Mouse (Mus musculus): ENCODE measurements around the gene Gjb5.

DNA sequence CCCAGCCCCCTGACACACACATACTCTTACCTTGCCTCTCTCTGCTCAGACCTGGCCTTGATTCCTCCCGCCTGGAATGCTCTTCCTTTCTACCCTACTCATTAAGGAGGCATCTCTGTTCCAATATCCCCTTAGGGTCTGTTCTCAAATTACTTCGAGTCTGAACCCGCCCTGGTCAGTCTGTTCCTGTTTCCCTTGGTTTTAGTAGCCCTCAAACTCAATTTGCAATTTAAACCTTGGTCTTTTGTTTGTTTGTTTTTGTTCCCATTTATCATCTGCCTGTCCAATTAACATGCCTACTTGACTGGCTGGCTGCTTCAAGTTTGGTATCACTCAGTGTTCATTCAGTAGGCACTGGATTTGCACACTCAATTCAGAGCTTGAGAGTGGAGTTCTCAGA, 28.9 kb downstream of the Gjb5 start:
- TF ChIP-seq ZNF384 (IDR thresholded peaks at IDR 0.05; ENCODE audit: low read depth, low read length) (no peak), HCFC1 (IDR thresholded peaks at IDR 0.05; ENCODE audit: low read depth, low read length) (no peak), TCF12 (IDR thresholded peaks at IDR 0.05; ENCODE audit: low read depth, low read length) (no peak), RAD21 (IDR thresholded peaks at IDR 0.05; ENCODE audit: low read depth, low read length) (no peak), CTCF (IDR thresholded peaks at IDR 0.05 in 2 of 3, conservative IDR thresholded peaks at IDR 0.05 in 1 of 3; ENCODE audit: control insufficient read depth in 1 of 3, insufficient read depth in 1 of 3, low read depth in 2 of 3, low read length in 3 of 3, poor library complexity in 1 of 3, severe bottlenecking in 1 of 3) (no peak), E2F4 (IDR thresholded peaks at IDR 0.05; ENCODE audit: borderline replicate concordance, low read depth, low read length) (no peak), POLR2A (IDR thresholded peaks at IDR 0.05; ENCODE audit: control insufficient read depth in 1 of 2, insufficient read depth in 1 of 2, low read depth in 1 of 2, low read length in 2 of 2, poor library complexity in 1 of 2) (no peak)

All from MEL (cell line).